Mouse (Mus musculus) cerebral cortex, adult 2 months (tissue): ENCODE measurements around the gene Usp36.

Experiments used
- WGBS: fragments of 180-500 bp; shearing (Covaris S2); methylation state at CpG from one replicate; pipeline ENCODE4 v1.1.7; 2018; 5-methylcytosine and 5-hydroxymethylcytosine counted together

Gene Usp36

GRCm38 (mm10) chr11:118289999-118290889 is at the start of gene Usp36:
TSS of gene Usp36 (minus strand) at chr11:118290244.
- under 1% methylated on average over 68 of the region's 68 CpGs for WGBS

GRCm38 (mm10) chr11:118337491-118338168 is 47.6 kb upstream of the Usp36 start:
- WGBS, result 38% methylated on average over 8 of the region's 8 CpGs

DNA sequence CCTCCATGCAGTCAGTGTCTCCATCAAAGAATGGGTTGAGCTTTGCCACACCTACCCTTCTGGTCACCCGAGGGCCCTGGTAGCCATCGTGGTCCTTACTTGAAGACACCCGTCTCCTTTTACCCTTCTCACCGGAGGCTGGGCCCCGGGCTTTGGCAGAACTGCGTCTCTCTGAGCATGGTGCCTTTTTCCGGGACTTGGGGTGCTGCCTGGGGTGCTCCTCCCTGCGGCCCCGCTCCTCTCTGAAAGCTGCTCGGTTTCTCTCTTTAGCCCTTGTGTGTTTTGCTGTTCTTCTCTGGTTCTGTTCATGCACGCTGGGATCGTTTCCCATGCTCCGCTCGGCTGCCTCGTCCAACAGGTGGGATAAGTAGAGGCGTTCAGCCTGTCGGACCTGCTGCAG is 43.4 kb upstream of the Usp36 start:
- WGBS, result 86% methylated on average over 17 of the region's 17 CpGs

DNA sequence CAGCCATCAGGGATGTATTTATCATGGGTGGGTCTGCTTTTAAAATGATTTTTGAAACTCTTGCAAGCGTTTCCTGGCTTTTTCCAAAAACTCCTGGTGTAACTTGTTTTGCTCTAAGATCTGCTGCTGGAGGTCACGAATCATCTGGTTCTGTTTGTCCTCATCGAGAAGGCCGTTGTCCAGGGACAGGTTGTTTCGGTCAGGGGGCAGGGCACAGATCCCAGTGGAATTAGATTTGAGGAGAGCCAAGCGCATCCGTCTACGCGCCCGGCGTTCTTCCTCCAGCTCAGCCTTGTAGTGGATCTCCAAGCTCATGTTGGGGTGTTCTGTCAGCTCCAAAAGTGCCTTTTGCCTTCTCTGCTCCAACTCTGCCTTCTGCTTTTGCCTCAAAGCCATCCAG is 42.3 kb upstream of the Usp36 start:
- WGBS, result 87% methylated on average over 11 of the region's 11 CpGs

DNA sequence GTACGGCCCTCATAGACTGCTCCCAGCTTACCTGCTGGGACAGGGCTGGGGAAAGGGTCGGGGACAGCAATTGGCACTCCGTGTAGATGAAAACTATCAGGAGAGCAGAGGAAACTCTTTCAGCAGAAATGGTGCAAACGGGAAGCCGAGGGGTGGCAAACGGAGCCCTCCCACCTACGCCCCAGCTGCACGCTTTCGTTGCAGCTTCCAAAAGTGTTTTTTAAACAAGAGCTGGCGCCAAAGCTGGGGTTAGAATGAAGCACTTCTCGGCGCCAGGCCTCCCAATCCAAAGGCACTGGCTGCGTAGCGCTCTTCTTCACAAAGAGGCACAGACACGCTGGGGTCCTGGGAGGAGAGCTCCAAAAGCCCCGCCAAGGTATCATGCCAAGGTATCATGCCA is 40.7 kb upstream of the Usp36 start:
- WGBS, result 49% methylated on average over 16 of the region's 16 CpGs

DNA sequence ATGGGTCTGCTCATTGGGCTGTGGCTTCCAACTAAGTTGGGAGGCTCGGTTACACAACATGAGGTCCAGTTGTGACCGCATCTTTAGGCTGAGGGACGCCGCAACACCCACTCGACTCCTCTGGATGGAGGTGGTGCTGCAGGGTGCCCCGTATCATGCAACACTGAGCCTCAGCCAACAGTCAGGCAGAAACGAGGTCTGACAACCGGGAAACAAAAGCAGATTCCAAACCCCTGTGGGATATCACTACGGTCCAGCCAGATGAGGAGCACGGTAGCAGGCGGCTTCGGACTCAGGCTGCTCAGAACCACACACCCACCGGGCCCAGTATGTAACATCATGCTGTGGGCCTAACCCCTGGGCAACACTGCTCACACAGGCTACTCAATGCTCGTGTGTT is 40.3 kb upstream of the Usp36 start:
- WGBS, result 60% methylated on average over 14 of the region's 14 CpGs

- 87% methylated on average over 5 of the region's 5 CpGs for WGBS
Measured at GRCm38 (mm10) chr11:118328947-118329346, 38.9 kb upstream of the Usp36 start.

GRCm38 (mm10) chr11:118328511-118328910 is 38.5 kb upstream of the Usp36 start:
- WGBS, result 91% methylated on average over 6 of the region's 6 CpGs

DNA sequence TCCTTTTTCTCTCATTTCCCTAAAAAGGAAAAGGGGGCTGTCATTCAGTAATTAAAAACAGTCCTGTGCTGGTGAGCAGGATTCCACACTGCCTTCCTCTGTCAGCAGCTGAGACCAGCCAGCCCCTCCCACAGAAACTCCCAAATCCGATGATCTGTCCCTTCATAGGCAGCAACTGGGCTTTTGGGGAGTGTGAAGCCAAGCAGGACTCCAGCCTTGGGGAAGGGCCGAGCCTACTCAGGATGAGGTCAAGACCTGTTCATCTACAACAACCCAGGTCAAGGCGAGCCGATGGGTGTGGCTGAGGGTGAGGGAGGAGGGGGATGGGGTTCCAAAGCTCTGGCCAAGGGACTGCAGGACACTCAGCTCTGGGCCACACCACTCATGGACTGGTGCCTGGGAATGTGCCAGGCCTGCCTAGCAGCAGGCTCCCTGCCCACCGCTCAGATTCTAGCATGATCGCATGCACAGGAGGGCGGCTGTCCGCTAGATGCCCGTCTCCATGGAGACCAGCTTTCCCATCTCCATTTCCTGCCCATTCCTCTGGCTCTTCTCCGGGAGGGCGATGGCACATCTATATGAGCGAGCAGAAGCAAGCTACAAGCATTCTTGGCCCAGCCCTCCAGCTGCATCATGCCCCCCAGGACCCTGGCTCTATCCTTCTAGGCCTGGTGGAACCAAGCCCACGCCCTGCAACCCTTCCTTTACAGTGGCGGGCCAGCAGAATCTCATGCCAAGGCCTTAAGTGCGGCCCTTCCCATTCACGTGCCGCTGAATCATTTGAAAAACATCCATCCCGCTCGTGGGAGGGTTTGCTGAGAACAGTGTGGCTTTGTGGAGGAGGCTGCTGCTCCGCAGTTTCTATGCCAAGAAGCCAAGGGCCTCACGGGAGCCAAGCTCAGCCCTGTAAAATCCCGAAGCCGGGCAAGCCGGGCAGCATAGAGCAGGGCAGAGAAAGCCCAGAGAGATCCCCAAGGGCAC is 37.2 kb upstream of the Usp36 start:
- 17% methylated on average over 24 of the region's 24 CpGs for WGBS

GRCm38 (mm10) chr11:118326491-118326890 is 36.4 kb upstream of the Usp36 start:
- WGBS, result 90% methylated on average over 4 of the region's 4 CpGs

- 73% methylated on average over 5 of the region's 5 CpGs for WGBS
Measured at GRCm38 (mm10) chr11:118324541-118324940, 34.5 kb upstream of the Usp36 start.

GRCm38 (mm10) chr11:118323974-118324373 is 33.9 kb upstream of the Usp36 start:
- WGBS, result 92% methylated on average over 5 of the region's 5 CpGs

DNA sequence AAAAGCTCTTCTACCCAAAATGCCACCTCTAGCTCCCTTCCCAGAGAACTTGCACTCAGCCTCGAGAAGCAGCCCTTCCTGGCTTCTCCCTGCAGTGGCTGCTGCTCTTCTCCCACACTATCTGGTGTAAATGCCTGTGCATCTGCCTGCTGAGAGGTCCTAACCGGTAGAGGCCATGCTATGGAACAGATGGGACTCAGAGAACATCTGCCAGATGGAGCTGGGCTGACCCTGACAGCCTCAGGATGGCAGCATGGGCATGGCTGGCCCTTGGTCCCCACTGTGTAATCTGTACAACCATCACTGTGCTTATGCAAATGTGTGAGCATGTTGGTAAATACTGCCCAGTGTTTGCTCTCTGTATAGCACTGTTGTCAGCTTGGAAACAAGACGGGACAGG is 32.6 kb upstream of the Usp36 start:
- 34% methylated on average over 3 of the region's 3 CpGs for WGBS

DNA sequence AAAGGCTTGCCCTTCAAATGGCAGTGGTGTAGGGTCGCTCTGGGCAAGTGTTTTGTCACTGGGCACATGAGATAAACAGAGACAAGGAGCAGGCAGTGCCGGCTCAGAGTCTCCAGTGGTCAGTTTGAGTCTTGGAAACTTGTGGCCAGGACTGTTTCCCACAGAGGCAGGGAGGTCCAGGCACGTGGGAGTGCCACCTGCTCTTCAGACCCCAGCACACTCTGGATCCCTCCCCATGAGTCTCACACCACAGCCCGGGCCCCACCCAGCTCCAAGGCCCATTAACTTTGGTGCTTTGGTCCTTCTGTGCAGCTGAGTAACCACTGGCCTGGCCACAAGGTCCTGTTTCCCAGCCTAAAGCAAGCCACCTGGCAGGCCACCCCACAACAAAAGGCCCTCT is 31.9 kb upstream of the Usp36 start:
- 79% methylated on average over 4 of the region's 4 CpGs for WGBS

GRCm38 (mm10) chr11:118321500-118321899 is 31.5 kb upstream of the Usp36 start:
- 74% methylated on average over 7 of the region's 7 CpGs for WGBS

GRCm38 (mm10) chr11:118318678-118319077 is 28.6 kb upstream of the Usp36 start:
- 66% methylated on average over 5 of the region's 5 CpGs for WGBS

DNA sequence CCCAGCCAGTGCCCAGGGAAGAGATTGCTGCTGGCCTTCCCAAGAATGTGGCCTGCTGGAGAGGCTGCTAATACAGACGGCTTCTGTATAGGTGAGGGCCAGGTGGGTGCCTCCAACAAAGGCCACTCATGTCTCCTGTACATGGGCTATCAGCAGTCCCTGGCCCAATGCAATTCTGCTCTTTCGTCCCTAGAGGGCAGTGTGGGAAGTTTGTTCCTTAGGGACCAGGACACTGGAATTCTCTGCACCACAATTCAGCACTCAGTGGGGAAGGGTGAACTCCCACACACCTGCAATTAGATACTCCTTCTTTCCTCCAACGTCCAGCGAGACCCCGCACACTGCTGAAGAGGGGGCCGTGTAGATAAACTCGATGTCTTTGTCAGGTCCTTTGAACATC is 27.1 kb upstream of the Usp36 start:
- WGBS, result 14% methylated on average over 7 of the region's 7 CpGs

DNA sequence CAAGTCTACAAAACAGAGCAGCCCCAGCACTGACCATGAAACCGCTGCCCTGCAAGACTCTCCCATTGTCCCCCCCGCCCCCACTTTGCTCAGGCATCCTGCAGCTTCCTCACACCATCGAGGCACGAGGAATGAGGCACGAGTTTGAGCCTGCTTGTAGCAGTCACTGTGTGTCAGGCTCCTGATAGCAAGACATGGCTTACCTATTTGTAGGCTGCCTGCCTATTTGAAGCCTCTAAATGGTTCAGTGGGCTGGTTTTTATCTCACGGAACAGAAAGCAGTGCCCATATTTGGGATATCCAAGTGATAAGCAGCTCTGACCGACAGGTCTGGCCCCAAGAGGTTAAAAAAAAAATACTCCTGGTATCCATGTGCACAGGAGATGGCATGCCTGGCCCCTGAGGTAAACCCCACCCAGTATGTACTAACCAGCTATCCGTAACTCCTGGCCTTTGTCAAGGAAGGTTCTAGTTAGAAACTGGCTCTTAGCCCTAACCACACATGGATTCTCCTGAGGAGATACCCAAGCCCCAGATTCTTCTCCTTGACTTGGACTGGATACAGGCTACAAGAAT is 26.3 kb upstream of the Usp36 start:
- WGBS, result 93% methylated on average over 8 of the region's 8 CpGs

DNA sequence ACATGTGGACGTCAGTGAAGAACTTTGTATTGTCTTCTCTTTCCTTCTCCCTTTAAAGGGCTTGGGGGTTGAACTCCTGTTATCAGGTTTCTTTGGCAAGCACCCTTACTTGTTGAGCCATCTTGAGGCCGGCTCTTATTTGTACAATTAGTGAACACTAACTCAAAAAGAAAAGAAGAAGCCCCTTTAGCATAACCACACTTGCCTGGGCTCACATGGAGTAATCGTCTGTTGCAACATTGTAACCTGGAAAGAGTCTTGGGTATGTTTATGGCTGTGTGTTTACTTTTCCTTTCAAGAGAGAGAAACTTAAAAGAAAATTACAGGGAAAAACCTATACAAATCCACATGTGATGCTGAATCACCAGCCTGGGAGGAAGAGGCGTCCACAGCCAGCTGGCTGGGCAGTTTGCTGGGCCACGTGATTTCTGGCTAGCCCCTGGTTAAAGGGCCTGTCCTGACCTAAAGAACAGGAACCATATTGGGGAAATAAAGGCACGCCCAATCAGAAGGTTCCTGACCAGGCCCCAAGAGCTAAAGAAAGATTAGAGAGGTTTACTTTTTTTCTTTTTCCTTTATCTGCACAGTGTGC is 22.2 kb upstream of the Usp36 start:
- WGBS, result 73% methylated on average over 6 of the region's 6 CpGs

DNA sequence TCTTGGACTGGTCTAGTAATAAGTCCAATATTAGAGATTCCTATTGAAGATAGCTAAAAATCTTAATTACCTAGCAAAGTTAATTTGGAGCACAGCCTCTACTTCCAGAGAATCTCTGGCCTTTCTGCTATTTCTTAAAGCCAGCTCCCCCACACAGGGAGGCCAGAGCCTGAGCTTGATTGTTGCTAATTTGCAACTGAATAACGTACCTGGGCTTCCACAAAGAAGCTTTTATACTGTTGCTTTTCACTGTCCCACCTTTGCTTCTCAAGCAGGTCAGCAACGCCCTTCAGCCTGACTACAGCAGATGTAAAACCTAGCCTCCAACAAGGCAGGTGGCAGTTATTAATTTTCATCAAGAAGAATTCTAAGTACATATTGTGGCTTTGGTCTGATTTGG is 17.9 kb upstream of the Usp36 start:
- WGBS, result 89% methylated on average over 2 of the region's 2 CpGs

DNA sequence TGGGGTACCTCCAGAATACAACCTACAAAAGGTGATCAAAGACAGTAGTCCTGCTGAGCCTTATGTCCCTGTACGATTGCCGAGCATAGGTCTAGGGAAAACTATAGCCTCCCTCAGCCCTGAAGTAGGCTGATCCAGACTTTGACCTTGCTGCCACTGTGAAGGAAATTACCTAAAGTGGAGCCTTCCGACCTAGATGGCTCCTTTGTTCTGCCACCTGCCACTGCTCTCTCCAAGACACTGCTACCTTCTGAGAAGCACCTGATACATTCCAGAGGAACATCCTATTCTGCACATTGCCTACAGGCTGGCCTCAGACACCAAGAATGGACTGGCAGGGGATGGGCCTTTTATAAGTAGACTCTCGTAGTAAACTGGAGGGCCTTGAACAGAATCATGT is 13.9 kb upstream of the Usp36 start:
- WGBS, result 90% methylated on average over 4 of the region's 4 CpGs
